Mouse (Mus musculus) embryonic fibroblast, embryonic 13.5 days (primary cell): ENCODE data around the gene Sf3a2.

Experiments
- CTCF ChIP-seq: IDR thresholded peaks from 2 replicates; pipeline ENCODE4 v1.5.1; 2011; ENCODE audit warnings: mild to moderate bottlenecking, control low read depth, low read length, moderate library complexity, borderline replicate concordance; ENCODE audit not compliant: insufficient read depth
- POLR2A ChIP-seq: IDR thresholded peaks from 2 replicates; pipeline ENCODE4 v1.6.1; 2011; ENCODE audit warnings: low read depth, mild to moderate bottlenecking, control low read depth, low read length, moderate library complexity

- TF ChIP-seq CTCF (no peak), POLR2A (no peak)
These were observed 20.7 kb downstream of the Sf3a2 start for GRCm38 (mm10) chr10:80818599-80819281.
